Mouse (Mus musculus) liver, embryonic 14.5 days (tissue): ENCODE data around the gene Ostf1.

ENCODE experiments used
- CTCF ChIP-seq: IDR thresholded peaks from 2 replicates; pipeline ENCODE4 v1.5.1; 2016; ENCODE audit warnings: antibody characterized with exemption, low read depth, control low read depth
- EP300 ChIP-seq: IDR thresholded peaks from 2 replicates; pipeline ENCODE4 v1.6.1; 2016; ENCODE audit warnings: antibody characterized with exemption, low read depth

- TF ChIP-seq CTCF (no peak), EP300 (no peak)
Observed at GRCm38 (mm10) chr19:18632231-18633185, 885 bp upstream of the Ostf1 start.
